Mouse (Mus musculus) macrophage (primary cell): ENCODE results near the gene Jup. TPM values are rescaled to one million over a fixed set of nuclear protein-coding genes. Genes with fewer than 3 reads are reported as not detected.
A peak's percentile ranks its signal among the peaks of the same experiment; 100 is the strongest.
"Not testable (repeated sequence)": the region's sequence is repeated elsewhere in the genome, so short reads cannot be mapped to it uniquely, and the experiment has no call there.

Source experiments
- H3K27ac ChIP-seq: fragments of 350-480 bp; formaldehyde crosslinking; 2 replicates; pipeline ENCODE4 v1.9.0; 2021
- H3K36me3 ChIP-seq: fragments of 350-480 bp; formaldehyde crosslinking; 2 replicates; pipeline ENCODE4 v1.9.0; 2021; ENCODE audit errors: inconsistent target
- H3K4me3 ChIP-seq: fragments of 350-480 bp; formaldehyde crosslinking; 2 replicates; pipeline ENCODE4 v1.9.0; 2021; ENCODE audit errors: inconsistent target
- H3K79me2 ChIP-seq: fragments of 350-480 bp; formaldehyde crosslinking; 2 replicates; pipeline ENCODE4 v1.9.0; 2021; ENCODE audit errors: inconsistent target
- WGBS: methylation state at CpG from one replicate; pipeline ENCODE4 v1.1.7; 2026; ENCODE audit warnings: inconsistent platforms; ENCODE audit not compliant: missing documents; 5-methylcytosine and 5-hydroxymethylcytosine counted together
- polyA plus RNA-seq: library from polyadenylated mRNA; stranded (reverse); fragments of 250-400 nt; gene quantifications from 3 replicates; pipeline ENCODE4 v1.2.4, GENCODE M21; 2018; ENCODE audit warnings: inconsistent platforms

Gene Jup
- polyA plus RNA-seq, 1 experiment from 2014 or later: 3.1 TPM

GRCm38 (mm10) chr11:100362979-100363562 is 34.5 kb downstream of the Jup start:
- 12% methylated on average over 12 of the region's 12 CpGs for WGBS
- H3K36me3 ChIP-seq: no peaks in the 10 kb centered on the region
- no peak overlapping the region for H3K4me3 ChIP-seq
- no peaks in the 10 kb centered on the region for H3K79me2 ChIP-seq
- H3K27ac ChIP-seq: no peak overlapping the region

DNA sequence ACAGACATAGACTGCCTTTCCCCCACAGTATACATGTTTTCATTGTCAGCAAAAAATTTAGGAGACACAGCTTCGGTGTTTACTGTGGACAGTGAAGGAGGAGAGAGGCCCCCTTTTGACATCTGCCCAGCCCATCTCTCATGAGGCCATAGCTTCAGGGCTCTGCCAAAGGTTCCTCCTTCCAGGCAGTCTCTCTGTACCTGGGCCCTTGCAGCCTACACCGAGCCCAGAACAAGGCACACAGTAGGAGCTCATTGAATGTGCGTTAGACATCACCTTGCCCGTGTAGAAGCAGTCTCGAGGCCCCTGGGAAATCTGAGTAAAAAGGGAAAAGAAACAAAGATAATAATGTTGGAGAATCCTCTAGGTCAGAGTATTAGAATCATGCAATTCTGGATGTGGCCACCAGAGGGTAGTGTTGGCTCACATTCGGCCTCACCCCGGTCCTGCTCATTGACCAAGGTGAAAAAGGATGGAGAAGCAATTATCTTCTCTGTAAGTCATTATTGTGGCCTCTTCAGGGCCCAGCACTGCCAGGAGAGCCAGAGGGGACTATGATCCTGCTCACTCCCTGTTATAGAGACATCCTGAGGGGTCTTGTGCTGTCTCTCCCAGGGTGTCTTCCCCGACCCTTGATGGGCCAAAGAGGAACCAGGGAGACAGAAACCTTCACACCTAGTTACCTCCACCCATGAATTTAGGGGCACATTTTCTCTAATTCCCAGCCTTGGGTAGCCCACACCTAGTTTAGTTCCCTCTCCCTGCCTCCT is 35.2 kb downstream of the Jup start:
- H3K36me3 ChIP-seq: no peaks in the 10 kb centered on the region

DNA sequence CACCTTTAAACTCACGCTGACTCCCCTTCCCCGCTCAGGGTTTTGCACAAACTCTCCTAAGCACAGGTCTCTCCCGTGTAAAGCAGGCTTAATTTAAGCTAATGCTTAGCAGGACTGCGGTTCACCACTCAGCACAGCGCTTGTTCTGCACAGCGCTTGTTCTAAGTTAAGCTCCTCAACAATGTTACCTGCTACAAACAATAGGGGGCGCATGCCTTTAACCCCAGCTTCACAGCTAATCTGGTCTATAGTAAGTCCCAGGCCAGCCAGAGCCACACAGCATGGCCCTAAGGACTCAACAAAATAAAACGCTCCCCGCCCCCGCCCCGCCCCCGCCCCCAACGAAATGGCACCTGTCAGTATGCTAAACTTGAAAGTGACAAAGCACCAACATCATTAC is 36.5 kb downstream of the Jup start:
- H3K79me2 ChIP-seq, H3K4me3 ChIP-seq, H3K36me3 ChIP-seq, H3K27ac ChIP-seq: not testable (repeated sequence)
- WGBS: no CpG with 5 or more reads among the region's 13 CpGs

More for the DNA sequence above, 35.2 kb downstream of the Jup start:
- H3K27ac ChIP-seq: no peak overlapping the region
- 9% methylated on average over 8 of the region's 8 CpGs for WGBS
- no peak overlapping the region for H3K4me3 ChIP-seq
- H3K79me2 ChIP-seq: no peaks in the 10 kb centered on the region

GRCm38 (mm10) chr11:100360175-100360574 is 37.4 kb downstream of the Jup start:
- Histone ChIP-seq H3K4me3 (no peak overlapping the region), H3K79me2 (no peaks in the 10 kb centered on the region), H3K27ac (no peak overlapping the region), H3K36me3 (no peaks in the 10 kb centered on the region)
- 44% methylated on average over 6 of the region's 6 CpGs for WGBS

DNA sequence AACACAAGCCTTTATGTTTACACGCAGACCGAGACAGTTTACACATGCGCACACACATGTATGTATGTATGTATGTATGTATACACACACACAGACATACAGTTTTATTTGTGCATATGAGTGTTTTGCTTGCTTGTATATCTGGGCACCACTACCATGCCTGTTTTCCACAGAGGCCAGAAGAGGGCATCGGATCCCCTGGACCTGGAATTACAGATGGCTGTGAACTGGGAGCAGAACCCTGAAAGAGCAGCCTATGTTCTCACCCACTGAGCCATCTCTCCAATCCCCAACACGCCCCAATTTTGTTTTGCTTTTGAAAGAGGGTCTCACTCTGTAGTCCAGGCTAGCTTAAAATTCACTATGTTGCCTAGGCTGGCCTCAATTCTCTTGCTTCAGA is 40.2 kb downstream of the Jup start:
- no peaks in the 10 kb centered on the region for H3K79me2 ChIP-seq
- no peak overlapping the region for H3K27ac ChIP-seq
- no peaks in the 10 kb centered on the region for H3K36me3 ChIP-seq
- H3K4me3 ChIP-seq: no peak overlapping the region
- 72% methylated on average over 5 of the region's 5 CpGs for WGBS

DNA sequence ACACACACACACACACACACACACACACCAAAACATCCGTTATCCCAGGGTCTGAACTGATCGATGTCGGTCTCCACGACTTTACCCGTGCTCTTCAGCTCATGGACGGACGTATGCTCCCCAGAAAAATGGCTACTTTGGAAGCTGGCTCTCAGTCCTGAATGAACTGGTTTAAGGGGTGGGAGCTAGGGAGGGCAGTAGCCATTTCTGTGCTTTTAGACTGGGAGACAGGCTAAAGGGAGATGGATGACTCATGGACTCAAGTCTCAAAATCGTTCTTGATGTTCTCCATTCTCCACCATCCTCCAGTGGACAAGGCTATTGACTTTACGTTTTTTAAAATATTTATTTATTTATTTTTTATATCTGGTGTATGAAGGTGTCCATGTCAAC is 40.7 kb downstream of the Jup start:
- whole genome bisulfite sequencing: 27% methylated on average over 6 of the region's 9 CpGs
- Histone ChIP-seq H3K79me2 (no peaks in the 10 kb centered on the region), H3K27ac (no peak overlapping the region), H3K36me3 (no peaks in the 10 kb centered on the region), H3K4me3 (no peak overlapping the region)

GRCm38 (mm10) chr11:100355972-100356818 is 41.4 kb downstream of the Jup start, which contains the start of gene Hap1:
Gene Hap1, minus strand, starts transcription at chr11:100356128.
- Histone ChIP-seq H3K4me3 (peak within 1 kb of the TSS; percentile 43), H3K36me3 (no peaks in the 10 kb centered on the region), H3K79me2 (no peaks in the 10 kb centered on the region), H3K27ac (no peak within 1 kb of the TSS)
- 4% methylated on average over 49 of the region's 49 CpGs for WGBS

DNA sequence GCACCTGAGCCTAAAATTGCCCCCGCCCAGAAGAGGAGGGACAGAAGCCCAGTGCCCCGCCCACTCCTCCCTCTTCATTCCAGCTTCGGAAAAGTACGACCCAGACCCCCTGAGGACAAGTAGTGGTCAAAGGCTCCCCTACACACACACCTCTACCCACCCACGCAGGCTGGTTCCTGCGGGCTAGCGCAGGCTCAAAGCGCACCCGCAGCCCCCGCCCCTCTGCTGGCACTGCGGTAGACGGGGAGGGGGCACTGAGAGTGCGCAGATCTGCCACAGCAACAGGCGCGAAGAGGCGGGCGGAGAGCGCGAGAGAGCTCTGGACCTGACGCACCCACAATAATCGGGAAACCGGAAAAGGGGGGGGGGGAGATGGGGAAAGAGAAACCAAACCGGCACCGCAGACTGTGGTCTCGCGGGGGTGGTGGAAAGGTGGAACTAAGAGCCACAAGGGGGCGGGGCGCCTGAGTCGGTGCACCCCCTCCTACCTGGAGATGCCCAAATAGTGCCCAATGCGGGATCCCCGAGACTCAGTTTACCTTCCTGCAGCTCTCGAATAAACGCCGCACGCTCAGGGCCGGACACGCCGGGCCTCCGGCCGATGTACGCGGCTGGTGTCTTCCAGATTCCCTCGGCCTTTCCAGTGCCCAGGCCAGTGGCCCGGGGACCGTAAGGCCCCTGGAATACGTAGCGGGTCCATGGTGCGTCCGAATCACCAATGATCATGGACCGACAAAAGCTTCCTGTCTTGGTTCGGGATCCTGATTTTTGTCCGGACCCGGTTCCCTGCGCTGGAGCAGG is 42.2 kb downstream of the Jup start:
- Histone ChIP-seq H3K36me3 (no peaks in the 10 kb centered on the region), H3K27ac (no peak overlapping the region), H3K79me2 (no peaks in the 10 kb centered on the region), H3K4me3 (peak overlapping the region; percentile 43)
- under 1% methylated on average over 51 of the region's 54 CpGs for WGBS

- WGBS: 35% methylated on average over 10 of the region's 10 CpGs
- Histone ChIP-seq H3K27ac (no peak overlapping the region), H3K79me2 (no peaks in the 10 kb centered on the region), H3K36me3 (no peaks in the 10 kb centered on the region), H3K4me3 (no peak overlapping the region)
Measured at GRCm38 (mm10) chr11:100352076-100352857, 45.3 kb downstream of the Jup start.

- Histone ChIP-seq H3K4me3 (no peak overlapping the region), H3K79me2 (no peaks in the 10 kb centered on the region), H3K27ac (no peak overlapping the region), H3K36me3 (no peaks in the 10 kb centered on the region)
- 31% methylated on average over 10 of the region's 10 CpGs for WGBS
Measured at GRCm38 (mm10) chr11:100344269-100344668, 53.3 kb downstream of the Jup start.

DNA sequence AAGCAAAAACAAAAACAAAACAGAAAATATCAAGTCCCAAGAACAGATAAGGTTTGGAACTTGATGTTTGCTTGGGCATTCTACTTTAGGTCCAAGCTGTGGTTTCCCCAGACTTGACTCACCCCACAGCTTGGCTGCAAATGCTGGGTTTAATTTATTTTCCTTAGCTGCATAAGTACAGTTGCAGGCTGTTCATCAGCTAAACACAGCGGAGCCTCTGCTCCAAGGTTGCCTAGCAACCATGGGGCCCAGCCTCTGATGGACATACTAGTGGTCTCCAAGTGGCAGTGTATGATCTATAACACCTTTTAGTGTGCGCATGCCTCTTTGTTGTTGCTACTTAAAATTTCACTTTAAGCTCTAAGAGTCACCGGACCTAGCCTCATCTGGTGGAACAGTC is 61.8 kb downstream of the Jup start:
- H3K79me2 ChIP-seq: no peaks in the 10 kb centered on the region
- no peaks in the 10 kb centered on the region for H3K36me3 ChIP-seq
- H3K27ac ChIP-seq: no peak overlapping the region
- WGBS: 89% methylated on average over 3 of the region's 3 CpGs
- no peak overlapping the region for H3K4me3 ChIP-seq

GRCm38 (mm10) chr11:100333944-100334457 is 63.6 kb downstream of the Jup start, which contains the start of gene Gast:
Gene Gast, plus strand, starts transcription at chr11:100334407.
- H3K27ac ChIP-seq: no peak within 1 kb of the TSS
- no peak within 1 kb of the TSS for H3K4me3 ChIP-seq
- 90% methylated on average over 6 of the region's 6 CpGs for WGBS
- H3K79me2 ChIP-seq: no peaks in the 10 kb centered on the region
- H3K36me3 ChIP-seq: no peaks in the 10 kb centered on the region

GRCm38 (mm10) chr11:100332766-100333515 is 64.6 kb downstream of the Jup start:
- H3K36me3 ChIP-seq: no peaks in the 10 kb centered on the region
- no peaks in the 10 kb centered on the region for H3K79me2 ChIP-seq
- 62% methylated on average over 9 of the region's 9 CpGs for WGBS
- no peak overlapping the region for H3K27ac ChIP-seq
- H3K4me3 ChIP-seq: no peak overlapping the region
